Mouse (Mus musculus) cortical plate, adult 2 months (tissue): ENCODE measurements around the gene Frmd4a.

ENCODE experiments used
- CTCF ChIP-seq: fragments of 200-500 bp; IDR thresholded peaks from 2 replicates; pipeline ENCODE4 v1.5.1; 2011; ENCODE audit warnings: mild to moderate bottlenecking, control low read depth, low read length; ENCODE audit not compliant: insufficient read depth; ENCODE audit errors: extremely low read depth
- POLR2A ChIP-seq: fragments of 200-500 bp; IDR thresholded peaks from 2 replicates; pipeline ENCODE4 v1.6.1; 2011; ENCODE audit warnings: mild to moderate bottlenecking, low read length, control low read depth; ENCODE audit not compliant: insufficient read depth; ENCODE audit errors: extremely low read depth

DNA sequence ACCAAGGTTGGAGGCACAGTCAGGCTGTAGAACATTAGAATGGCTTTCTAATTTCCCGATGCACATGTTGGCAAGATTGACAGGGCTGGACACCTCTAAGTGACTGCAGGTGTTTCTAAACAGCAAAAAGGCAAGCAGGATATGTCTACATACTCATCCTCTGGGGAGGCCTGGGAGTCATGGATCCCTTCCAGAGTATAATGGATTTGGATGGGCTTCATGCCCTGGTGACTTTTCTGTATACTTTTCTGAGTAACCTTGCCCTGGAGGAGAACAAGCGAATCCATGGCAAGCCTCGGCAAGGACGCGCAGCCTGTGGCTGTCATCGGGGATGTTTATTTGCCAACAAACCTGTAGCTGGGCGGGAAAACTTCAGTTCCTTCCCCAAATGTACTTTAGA is 509.6 kb downstream of the Frmd4a start:
- TF ChIP-seq CTCF (no peak), POLR2A (no peak)
